Mouse (Mus musculus) testis, adult 2 months (tissue): ENCODE measurements around the gene Henmt1.

Experiments used
- CTCF ChIP-seq: fragments of 200-500 bp; IDR thresholded peaks from 2 replicates; pipeline ENCODE4 v1.5.1; 2012; ENCODE audit warnings: low read depth, mild to moderate bottlenecking, inconsistent platforms, low read length, moderate library complexity; ENCODE audit not compliant: control insufficient read depth, insufficient read depth, insufficient replicate concordance
- POLR2A ChIP-seq: fragments of 200-500 bp; IDR thresholded peaks from 2 replicates; pipeline ENCODE4 v1.6.1; 2012; ENCODE audit warnings: low read depth, mild to moderate bottlenecking, inconsistent platforms, low read length, moderate library complexity; ENCODE audit not compliant: control insufficient read depth

DNA sequence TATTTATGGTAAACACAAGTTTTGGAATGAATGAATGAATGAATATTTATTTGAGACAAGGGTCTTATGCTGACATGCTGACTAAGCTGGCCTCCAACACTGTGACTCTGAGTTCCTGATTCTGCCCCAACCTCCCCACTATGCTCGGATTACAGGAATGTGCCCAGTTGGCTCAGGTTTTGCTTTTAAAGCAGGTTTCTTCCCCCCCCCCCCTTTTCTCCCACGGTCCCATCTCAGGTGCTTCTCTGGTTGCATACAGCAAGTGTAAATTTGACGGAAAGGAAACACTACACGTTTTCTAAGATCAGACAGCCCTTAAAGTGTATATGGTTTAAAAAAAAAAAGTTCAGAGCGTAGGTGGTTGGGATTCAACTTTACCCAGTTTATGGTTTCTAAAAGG, at the start of gene Henmt1:
- TF ChIP-seq CTCF: no peak
- no peak for TF ChIP-seq POLR2A
